Comparison of ENCODE assay signal across 18 mouse cellular contexts in genomic region chr13:112361575-112361974, GRCm38 (mm10).
DNase-seq lines count a peak whose midpoint lies in the region; ATAC-seq lines count a peak whose summit lies in the region.
"Had no signal": no experiment of that assay in that cellular context is flagged by ENCODE, and none has a peak within 500 bp of the region (broad histone marks: within the 10 kb centered on the region; RNA-seq: fewer than 3 reads in every experiment).

No protein-coding gene starts in this region.

- peak; percentile 55 for ATAC-seq in granulocyte monocyte progenitor cell, adult 5-6 weeks (replicated peaks; ENCODE audit: poor library complexity, severe bottlenecking)
- ATAC-seq in monocyte, adult 5-6 weeks (replicated peaks; ENCODE audit: insufficient number of reproducible peaks, low FRiP score, low TSS enrichment, poor library complexity, severe bottlenecking), result 0 out of 2 replicates have a peak, but pooled peaks have one; percentile 49
- ATAC-seq: forebrain, embryonic 15.5 days; hindbrain, embryonic 16.5 days had no signal

- DNase-seq in lung, postnatal 36 days, result peak; percentile 51
- no peak for DNase-seq in lung, postnatal 25 days (ENCODE audit: low spot score)
- no peak for DNase-seq in thymus, postnatal 36 days
- no peak for DNase-seq in cerebellum, adult 9-10 months
- DNase-seq in frontal cortex, postnatal 25 days (ENCODE audit: low spot score in 2 of 2), result no peak
- DNase-seq: adrenal gland, adult 2 months; adrenal gland, postnatal 14 days; cerebellum, adult 11-12 months; cerebellum, adult 8-10 months; cerebellum, postnatal 14 days; gastrocnemius, postnatal 10 days; heart, adult 18-20 months; heart, postnatal 10 days; heart, postnatal 36 days had no signal
